Comparison of ENCODE assay signal across 8 mouse cellular contexts in genomic region chr16:95701802-95702561, GRCm38 (mm10). TPM values are rescaled to one million over a fixed set of nuclear protein-coding genes. Genes with fewer than 3 reads are reported as not detected.
A peak's percentile ranks its signal among the peaks of the same experiment; 100 is the strongest.
DNase-seq lines count a peak whose midpoint lies in the region; ATAC-seq and TF ChIP-seq lines count a peak whose summit lies in the region.

TSS of gene Ets2 (plus strand) at chr16:95702075.

- H3K27ac ChIP-seq in heart, embryonic 12.5 days (ENCODE audit: poor library complexity, severe bottlenecking) = peak within 1 kb of the TSS; percentile 93
- H3K27ac ChIP-seq in kidney, postnatal 0 days = peak within 1 kb of the TSS; percentile 97
- H3K27ac ChIP-seq in liver, embryonic 11.5 days (ENCODE audit: low read depth, low read length) = peak within 1 kb of the TSS; percentile 77
- peak within 1 kb of the TSS; percentile 96 for H3K27ac ChIP-seq in stomach, embryonic 14.5 days (ENCODE audit: low read length)

- H3K79me3 ChIP-seq in C2C12 (ENCODE audit: low read depth) = peaks cover 43% of the 10 kb centered on the region

- H3K36me3 ChIP-seq in C2C12 (ENCODE audit: control insufficient read depth, insufficient read depth) = peaks cover 23% of the 10 kb centered on the region
- H3K36me3 ChIP-seq in erythroblast, embryonic 14.5 days (ENCODE audit: control insufficient read depth) = peaks cover 3% of the 10 kb centered on the region
- peaks cover 8% of the 10 kb centered on the region for H3K36me3 ChIP-seq in heart, embryonic 12.5 days
- H3K36me3 ChIP-seq in kidney, postnatal 0 days (ENCODE audit: insufficient read depth, low read length) = peaks cover 6% of the 10 kb centered on the region; the same call in 1 of the 2 replicates
- H3K36me3 ChIP-seq in liver, embryonic 11.5 days (ENCODE audit: control insufficient read depth, insufficient read depth, low read length) = peaks cover 6% of the 10 kb centered on the region; the same call in 1 of the 2 replicates
- peaks cover 8% of the 10 kb centered on the region; the same call in 1 of the 2 replicates for H3K36me3 ChIP-seq in stomach, embryonic 14.5 days (ENCODE audit: control insufficient read depth, insufficient read depth, low read length)

- TF ChIP-seq POLR2A in brain, embryonic 14.5 days (IDR thresholded peaks at IDR 0.05; ENCODE audit: borderline replicate concordance, extremely low read depth, insufficient read depth, insufficient read length, poor library complexity, severe bottlenecking) = peak; percentile 55; the same call in 1 of the 2 replicates

- DNase-seq in brain, embryonic 14.5 days (ENCODE audit: low read depth) = peak; percentile 94
- DNase-seq in kidney, postnatal 0 days (ENCODE audit: low spot score) = peak; percentile 97
- DNase-seq in liver, embryonic 11.5 days (ENCODE audit: low spot score) = peak; percentile 88
- peak; percentile 93 for DNase-seq in naive thymus-derived CD4-positive, alpha-beta T cell, adult 2 months (ENCODE audit: low read depth)

- no peaks in the 10 kb centered on the region for H3K9me3 ChIP-seq in erythroblast, embryonic 14.5 days (ENCODE audit: control insufficient read depth, low read length)
- H3K9me3 ChIP-seq in heart, embryonic 12.5 days (replicated peaks) = no peaks in the 10 kb centered on the region
- H3K9me3 ChIP-seq in kidney, postnatal 0 days (replicated peaks; ENCODE audit: low read length) = no peaks in the 10 kb centered on the region
- no peaks in the 10 kb centered on the region for H3K9me3 ChIP-seq in liver, embryonic 11.5 days (ENCODE audit: control insufficient read depth, low read length)
- H3K9me3 ChIP-seq in stomach, embryonic 14.5 days (ENCODE audit: control insufficient read depth, low read depth, low read length) = no peaks in the 10 kb centered on the region

- H3K9ac ChIP-seq in heart, embryonic 12.5 days = peak within 1 kb of the TSS; percentile 99
- H3K9ac ChIP-seq in kidney, postnatal 0 days (ENCODE audit: low read depth, low read length) = peak within 1 kb of the TSS; percentile 98
- H3K9ac ChIP-seq in liver, embryonic 11.5 days (ENCODE audit: low read depth, low read length) = peak within 1 kb of the TSS; percentile 89
- H3K9ac ChIP-seq in stomach, embryonic 14.5 days (replicated peaks; ENCODE audit: low read depth, low read length) = peak within 1 kb of the TSS; percentile 95

- H3K27me3 ChIP-seq in C2C12 (ENCODE audit: control insufficient read depth, insufficient read depth, insufficient read length) = no peaks in the 10 kb centered on the region
- H3K27me3 ChIP-seq in erythroblast, embryonic 14.5 days (ENCODE audit: control insufficient read depth) = peaks cover 3% of the 10 kb centered on the region; the same call in 1 of the 2 replicates
- no peaks in the 10 kb centered on the region for H3K27me3 ChIP-seq in heart, embryonic 12.5 days (replicated peaks)
- H3K27me3 ChIP-seq in kidney, postnatal 0 days (ENCODE audit: insufficient read depth, low read length) = no peaks in the 10 kb centered on the region
- H3K27me3 ChIP-seq in liver, embryonic 11.5 days (replicated peaks; ENCODE audit: control insufficient read depth, insufficient read depth, low read length) = no peaks in the 10 kb centered on the region
- no peaks in the 10 kb centered on the region for H3K27me3 ChIP-seq in stomach, embryonic 14.5 days (ENCODE audit: control insufficient read depth, insufficient read depth, low read length)

- peaks cover 48% of the 10 kb centered on the region for H3K79me2 ChIP-seq in C2C12 (ENCODE audit: control insufficient read depth, insufficient read depth)

- under 1% methylated on average over 63 of the region's 64 CpGs for WGBS in heart, embryonic 12.5 days
- WGBS in kidney, postnatal 0 days = under 1% methylated on average over 53 of the region's 64 CpGs
- WGBS in liver, embryonic 11.5 days = under 1% methylated on average over 64 of the region's 64 CpGs
- WGBS in stomach, embryonic 14.5 days = under 1% methylated on average over 58 of the region's 64 CpGs

- H3K4me1 ChIP-seq in erythroblast, embryonic 14.5 days (ENCODE audit: control insufficient read depth) = peaks cover 20% of the 10 kb centered on the region
- H3K4me1 ChIP-seq in heart, embryonic 12.5 days (replicated peaks) = peaks cover 26% of the 10 kb centered on the region
- H3K4me1 ChIP-seq in kidney, postnatal 0 days (replicated peaks; ENCODE audit: insufficient read depth, low read length) = peaks cover 24% of the 10 kb centered on the region
- peaks cover 10% of the 10 kb centered on the region for H3K4me1 ChIP-seq in liver, embryonic 11.5 days (replicated peaks; ENCODE audit: control insufficient read depth, insufficient read depth, low read length)
- H3K4me1 ChIP-seq in stomach, embryonic 14.5 days (ENCODE audit: control insufficient read depth, insufficient read depth, low read length) = peaks cover 14% of the 10 kb centered on the region

- peak; percentile 95 for TF ChIP-seq CTCF in C2C12 (IDR thresholded peaks at IDR 0.05; ENCODE audit: control insufficient read depth, insufficient read depth, insufficient read length)
- peak; percentile 94 for TF ChIP-seq CTCF in brain, embryonic 14.5 days (IDR thresholded peaks at IDR 0.05; ENCODE audit: borderline replicate concordance, extremely low read depth, insufficient read depth, insufficient read length)
- TF ChIP-seq CTCF in kidney, postnatal 0 days (IDR thresholded peaks at IDR 0.05; ENCODE audit: low read depth) = peak; percentile 83

- H3ac ChIP-seq in C2C12 (ENCODE audit: control insufficient read depth, insufficient read length, low read depth) = peak within 1 kb of the TSS; percentile 92

- H3K4me2 ChIP-seq in heart, embryonic 12.5 days = peak within 1 kb of the TSS; percentile 77
- peak within 1 kb of the TSS; percentile 60 for H3K4me2 ChIP-seq in kidney, postnatal 0 days (ENCODE audit: low read length)
- peak within 1 kb of the TSS; percentile 92 for H3K4me2 ChIP-seq in liver, embryonic 11.5 days
- peak within 1 kb of the TSS; percentile 73 for H3K4me2 ChIP-seq in stomach, embryonic 14.5 days (replicated peaks; ENCODE audit: low read depth, low read length)

- peak within 1 kb of the TSS; percentile 93 for H3K4me3 ChIP-seq in C2C12 (ENCODE audit: insufficient read depth, poor library complexity, severe bottlenecking)
- H3K4me3 ChIP-seq in erythroblast, embryonic 14.5 days (replicated peaks) = peak within 1 kb of the TSS; percentile 76
- peak within 1 kb of the TSS; percentile 92 for H3K4me3 ChIP-seq in heart, embryonic 12.5 days
- peak within 1 kb of the TSS; percentile 98 for H3K4me3 ChIP-seq in kidney, postnatal 0 days (replicated peaks; ENCODE audit: low read depth, low read length)
- peak within 1 kb of the TSS; percentile 90 for H3K4me3 ChIP-seq in liver, embryonic 11.5 days (ENCODE audit: low read depth, low read length)
- peak within 1 kb of the TSS; percentile 96 for H3K4me3 ChIP-seq in stomach, embryonic 14.5 days (ENCODE audit: low read depth, low read length)

- peak; percentile 94 for ATAC-seq in heart, embryonic 12.5 days (ENCODE audit: insufficient number of reproducible peaks, low FRiP score)
- ATAC-seq in kidney, postnatal 0 days (replicated peaks; ENCODE audit: low FRiP score, low read depth) = peak; percentile 84
- peak; percentile 96 for ATAC-seq in liver, embryonic 11.5 days (replicated peaks; ENCODE audit: low FRiP score)
- peak; percentile 93 for ATAC-seq in stomach, embryonic 14.5 days (ENCODE audit: insufficient number of reproducible peaks, insufficient read depth, low FRiP score, low read depth)

TF ChIP-seq in C2C12, 6 proteins besides CTCF, POLR2A, EP300 and RAD21:
- no peak for TF ChIP-seq MYOG (IDR thresholded peaks at IDR 0.05; ENCODE audit: control insufficient read depth, extremely low read depth, insufficient read length)
- TF ChIP-seq MAX (IDR thresholded peaks at IDR 0.05) = peak; percentile 61
TF ChIP-seq in C2C12: peak in this region for 1.

RNA-seq across cellular contexts. Expression of gene Ets2, which starts in this region (rescaled TPM):
- 60.6 TPM for polyA plus RNA-seq in C2C12 (2012; fragmentation: generic; extraction: Trizol)
- polyA plus RNA-seq in brain, embryonic 14.5 days (2012; rRNA removed) = 12.7 and 18.3 TPM in 2 replicates
- 0.19 and 0.30 TPM in 2 replicates for polyA plus RNA-seq in erythroblast, embryonic 14.5 days (2012)
- polyA plus RNA-seq in heart, embryonic 12.5 days (2016; fragmentation: Nextera tagmentation; extraction: Ambion mirVana) = 52.0 and 59.0 TPM in 2 replicates
- polyA plus RNA-seq in kidney, postnatal 0 days (2015; fragmentation: Nextera tagmentation; extraction: Ambion mirVana) = 50.8 and 51.7 TPM in 2 replicates
- 29.8 and 30.6 TPM in 2 replicates for polyA plus RNA-seq in liver, embryonic 11.5 days (2014; fragmentation: Nextera tagmentation; extraction: Ambion mirVana)
- polyA plus RNA-seq in stomach, embryonic 14.5 days (2014; fragmentation: Nextera tagmentation; extraction: Ambion mirVana) = 37.9 and 45.1 TPM in 2 replicates

Comparison
In these comparisons a context has a peak if more than half of its experiments do, and no peak if none do; other contexts are left out.
1. Peak in every context shown above with its lines: DNase-seq, ATAC-seq, H3K4me3 ChIP-seq and H3K27ac ChIP-seq.
2. RNA of gene Ets2 (polyA plus RNA-seq): 60.6 TPM in C2C12 (single experiment), 52.0 to 59.0 TPM in heart, embryonic 12.5 days, 50.8 to 51.7 TPM in kidney, postnatal 0 days, 37.9 to 45.1 TPM in stomach, embryonic 14.5 days, 29.8 to 30.6 TPM in liver, embryonic 11.5 days and 12.7 to 18.3 TPM in brain, embryonic 14.5 days; 0.19 to 0.30 TPM in erythroblast, embryonic 14.5 days; every median in the first group is over 10 times any median in the second.